Mouse (Mus musculus) intestine, postnatal 0 days (tissue): ENCODE data around the gene Pa2g4. TPM values are rescaled to one million over a fixed set of nuclear protein-coding genes. Genes with fewer than 3 reads are reported as not detected.

Experiments
- ATAC-seq: fragments of 200-750 bp; cut with Nextera tagmentation; 2 replicates; pipeline ENCODE4 v1.8.0; 2017; ENCODE audit warnings: mild to moderate bottlenecking, moderate TSS enrichment, moderate library complexity
- H3K27ac ChIP-seq: fragments of 300-500 bp; sonication (generic); 2 replicates; pipeline ENCODE4 v1.5.1; 2014; ENCODE audit warnings: mild to moderate bottlenecking, low read depth, low read length, moderate library complexity
- H3K27me3 ChIP-seq: fragments of 300-500 bp; sonication (generic); replicated peaks from 2 replicates; pipeline ENCODE4 v1.6.1; 2014; ENCODE audit warnings: low read length, mixed read lengths; ENCODE audit not compliant: control insufficient read depth, insufficient read depth
- H3K36me3 ChIP-seq: fragments of 300-500 bp; sonication (generic); 2 replicates; pipeline ENCODE4 v1.6.1; 2014; ENCODE audit warnings: mild to moderate bottlenecking, moderate library complexity; ENCODE audit not compliant: control insufficient read depth, insufficient read depth
- H3K4me1 ChIP-seq: fragments of 300-500 bp; sonication (generic); replicated peaks from 2 replicates; pipeline ENCODE4 v1.6.1; 2014; ENCODE audit warnings: antibody characterized with exemption, low read length, mixed read lengths; ENCODE audit not compliant: control insufficient read depth, insufficient read depth
- H3K4me2 ChIP-seq: fragments of 300-500 bp; sonication (generic); replicated peaks from 2 replicates; pipeline ENCODE4 v1.6.1; 2014; ENCODE audit warnings: low read depth, mild to moderate bottlenecking, moderate library complexity
- H3K4me3 ChIP-seq: fragments of 300-500 bp; sonication (generic); 2 replicates; pipeline ENCODE4 v1.5.1; 2014; ENCODE audit warnings: low read depth, low read length
- H3K9ac ChIP-seq: fragments of 300-500 bp; sonication (generic); 2 replicates; pipeline ENCODE4 v1.6.1; 2014; ENCODE audit warnings: mild to moderate bottlenecking, low read depth, low read length
- H3K9me3 ChIP-seq: fragments of 300-500 bp; sonication (generic); 2 replicates; pipeline ENCODE4 v1.6.1; 2016; ENCODE audit warnings: mixed run types; ENCODE audit not compliant: control insufficient read depth
- CTCF ChIP-seq: sonication (generic); IDR thresholded peaks from 2 replicates; pipeline ENCODE4 v1.5.1; 2016; ENCODE audit warnings: low read depth, mild to moderate bottlenecking, control low read depth, antibody characterized with exemption, moderate library complexity
- WGBS: fragments of 180-500 bp; shearing (Covaris S2); extraction: QIAGEN DNeasy Blood & Tissue Kit; methylation state at CpG from one replicate; pipeline ENCODE4 v1.1.7; 2014; 5-methylcytosine and 5-hydroxymethylcytosine counted together
- polyA plus RNA-seq: library from polyadenylated mRNA; unstranded; fragments of >200 nt; fragmentation: Nextera tagmentation; extraction: Ambion mirVana; gene quantifications from 2 replicates; pipeline ENCODE4 v1.2.1, GENCODE M21; 2015

The Pa2g4 gene
- polyA plus RNA-seq, 1 experiment from 2014 or later: 66.8 TPM

- Histone ChIP-seq H3K4me1 (no peaks in the 10 kb centered on the region), H3K4me3 (peak overlapping the region; percentile 92), H3K27ac (no peak overlapping the region; the same call in 1 of the 2 replicates), H3K36me3 (peaks cover 30% of the 10 kb centered on the region), H3K9me3 (no peaks in the 10 kb centered on the region), H3K9ac (peak overlapping the region; percentile 78; the same call in 1 of the 2 replicates), H3K27me3 (no peaks in the 10 kb centered on the region), H3K4me2 (peak overlapping the region; percentile 100)
- ATAC-seq: no peak
- 43% methylated on average over 11 of the region's 11 CpGs for WGBS
- TF ChIP-seq CTCF: no peak
These were observed 41.6 kb downstream of the Pa2g4 start for GRCm38 (mm10) chr10:128524111-128524731.

GRCm38 (mm10) chr10:128522351-128522750, 43.4 kb downstream of the Pa2g4 start:
- Histone ChIP-seq H3K9me3 (no peaks in the 10 kb centered on the region), H3K9ac (no peak overlapping the region), H3K36me3 (peaks cover 42% of the 10 kb centered on the region), H3K4me3 (no peak overlapping the region), H3K4me2 (no peak overlapping the region), H3K4me1 (no peaks in the 10 kb centered on the region), H3K27me3 (no peaks in the 10 kb centered on the region), H3K27ac (no peak overlapping the region)
- TF ChIP-seq CTCF: no peak
- WGBS: 75% methylated on average over 6 of the region's 6 CpGs
- no peak for ATAC-seq

- H3K4me2 ChIP-seq: no peak overlapping the region
- 89% methylated on average over 16 of the region's 16 CpGs for WGBS
- no peak for TF ChIP-seq CTCF
These were observed 45.2 kb downstream of the Pa2g4 start for GRCm38 (mm10) chr10:128520591-128520990.

GRCm38 (mm10) chr10:128518833-128519232, 47.0 kb downstream of the Pa2g4 start:
- Histone ChIP-seq H3K4me3 (no peak overlapping the region), H3K36me3 (peaks cover 64% of the 10 kb centered on the region), H3K27ac (no peak overlapping the region), H3K27me3 (no peaks in the 10 kb centered on the region), H3K4me1 (no peaks in the 10 kb centered on the region), H3K9ac (no peak overlapping the region), H3K4me2 (no peak overlapping the region), H3K9me3 (no peaks in the 10 kb centered on the region)
- WGBS: 79% methylated on average over 7 of the region's 7 CpGs
- no peak for ATAC-seq
- peak; percentile 75 for TF ChIP-seq CTCF

More at GRCm38 (mm10) chr10:128520591-128520990, 45.2 kb downstream of the Pa2g4 start:
- Histone ChIP-seq H3K4me3 (no peak overlapping the region), H3K36me3 (peaks cover 58% of the 10 kb centered on the region), H3K9me3 (no peaks in the 10 kb centered on the region), H3K27ac (no peak overlapping the region), H3K9ac (no peak overlapping the region), H3K27me3 (no peaks in the 10 kb centered on the region), H3K4me1 (no peaks in the 10 kb centered on the region)
- no peak for ATAC-seq

GRCm38 (mm10) chr10:128516677-128517076, 49.1 kb downstream of the Pa2g4 start:
- Histone ChIP-seq H3K27me3 (no peaks in the 10 kb centered on the region), H3K36me3 (peaks cover 75% of the 10 kb centered on the region), H3K4me2 (no peak overlapping the region), H3K9ac (no peak overlapping the region), H3K27ac (no peak overlapping the region), H3K4me3 (no peak overlapping the region), H3K9me3 (no peaks in the 10 kb centered on the region), H3K4me1 (no peaks in the 10 kb centered on the region)
- WGBS: 51% methylated on average over 6 of the region's 6 CpGs
- ATAC-seq: no peak
- no peak for TF ChIP-seq CTCF

- Histone ChIP-seq H3K4me2 (peak overlapping the region; percentile 47), H3K36me3 (peaks cover 75% of the 10 kb centered on the region), H3K4me3 (0 out of 2 replicates have a peak overlapping the region, but pooled peaks have one; percentile 7), H3K4me1 (no peaks in the 10 kb centered on the region), H3K27ac (no peak overlapping the region; the same call in 1 of the 2 replicates), H3K27me3 (no peaks in the 10 kb centered on the region), H3K9ac (no peak overlapping the region), H3K9me3 (no peaks in the 10 kb centered on the region)
- no peak for TF ChIP-seq CTCF
- peak; percentile 23; the same call in 1 of the 2 replicates for ATAC-seq
- WGBS: 50% methylated on average over 20 of the region's 20 CpGs
These were observed 49.8 kb downstream of the Pa2g4 start for GRCm38 (mm10) chr10:128516029-128516428.
